Mouse (Mus musculus): ENCODE data around the gene Map3k3. TPM values are rescaled to one million over a fixed set of nuclear protein-coding genes. Genes with fewer than 3 reads are reported as not detected.
"Not testable (repeated sequence)": the region's sequence is repeated elsewhere in the genome, so short reads cannot be mapped to it uniquely, and the experiment has no call there.

Map3k3 gene
- polyA plus RNA-seq, 1 experiment from 2014 or later = 22.3 TPM

GRCm38 (mm10) chr11:106106047-106106587 lies 21.7 kb downstream of the Map3k3 start:
- Histone ChIP-seq H3K27ac (ENCODE audit: low read depth) (no peak overlapping the region), H3K9ac (ENCODE audit: low read length) (no peak overlapping the region), H3K27me3 (replicated peaks; ENCODE audit: control insufficient read depth, insufficient read depth, low read length) (no peaks in the 10 kb centered on the region), H3K4me2 (ENCODE audit: low read length) (no peak overlapping the region), H3K9me3 (ENCODE audit: control insufficient read depth, low read length) (no peaks in the 10 kb centered on the region), H3K4me1 (replicated peaks; ENCODE audit: control insufficient read depth, insufficient read depth, low read length) (no peaks in the 10 kb centered on the region), H3K36me3 (ENCODE audit: control insufficient read depth, insufficient read depth, low read length) (0 out of 2 replicates have a peak, but pooled peaks cover 14% of the 10 kb centered on the region), H3K4me3 (ENCODE audit: low read depth, low read length) (no peak overlapping the region)
- ATAC-seq (replicated peaks; ENCODE audit: low FRiP score, low TSS enrichment, low read depth) = no peak
- 84% methylated on average over 8 of the region's 8 CpGs for WGBS
- DNase-seq (ENCODE audit: low spot score) = no peak

- Histone ChIP-seq H3K4me2 (ENCODE audit: low read length) (no peak overlapping the region), H3K36me3 (ENCODE audit: control insufficient read depth, insufficient read depth, low read length) (peaks cover 24% of the 10 kb centered on the region), H3K9ac (ENCODE audit: low read length) (no peak overlapping the region), H3K4me1 (replicated peaks; ENCODE audit: control insufficient read depth, insufficient read depth, low read length) (no peaks in the 10 kb centered on the region), H3K4me3 (ENCODE audit: low read depth, low read length) (no peak overlapping the region), H3K27ac (ENCODE audit: low read depth) (no peak overlapping the region), H3K27me3 (replicated peaks; ENCODE audit: control insufficient read depth, insufficient read depth, low read length) (no peaks in the 10 kb centered on the region), H3K9me3 (ENCODE audit: control insufficient read depth, low read length) (no peaks in the 10 kb centered on the region)
- DNase-seq (ENCODE audit: low spot score) (no peak), ATAC-seq (replicated peaks; ENCODE audit: low FRiP score, low TSS enrichment, low read depth) (no peak)
Measured at GRCm38 (mm10) chr11:106111688-106112087, 27.3 kb downstream of the Map3k3 start.

DNA sequence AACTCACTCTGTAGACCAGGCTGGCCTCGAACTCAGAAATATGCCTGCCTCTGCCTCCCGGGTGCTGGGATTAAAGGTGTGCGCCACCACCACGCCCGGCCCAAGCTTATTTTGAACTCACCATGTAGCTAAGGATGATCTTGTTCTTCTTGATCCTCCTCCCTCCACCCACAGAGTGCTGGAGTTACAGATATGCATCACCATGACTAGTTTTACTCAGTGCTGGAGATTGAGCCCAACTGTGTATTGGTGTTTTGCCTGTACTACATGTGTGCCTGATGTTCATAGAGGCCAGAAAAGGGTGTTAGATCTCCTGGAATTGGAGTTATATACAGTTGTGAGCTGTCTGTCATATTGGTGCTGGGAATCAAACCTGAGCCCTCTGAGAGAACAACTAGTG lies 37.8 kb downstream of the Map3k3 start:
- no peak overlapping the region for H3K4me3 ChIP-seq (ENCODE audit: low read depth, low read length)
- H3K27ac ChIP-seq (ENCODE audit: low read depth) = no peak overlapping the region
- H3K9me3 ChIP-seq (ENCODE audit: control insufficient read depth, low read length) = no peaks in the 10 kb centered on the region
- WGBS = 91% methylated on average over 5 of the region's 5 CpGs
- no peak overlapping the region for H3K9ac ChIP-seq (ENCODE audit: low read length)
- H3K27me3 ChIP-seq (replicated peaks; ENCODE audit: control insufficient read depth, insufficient read depth, low read length) = no peaks in the 10 kb centered on the region
- H3K36me3 ChIP-seq (ENCODE audit: control insufficient read depth, insufficient read depth, low read length) = peaks cover 67% of the 10 kb centered on the region
- H3K4me1 ChIP-seq (replicated peaks; ENCODE audit: control insufficient read depth, insufficient read depth, low read length) = no peaks in the 10 kb centered on the region
- ATAC-seq (replicated peaks; ENCODE audit: low FRiP score, low TSS enrichment, low read depth) = no peak
- no peak for DNase-seq (ENCODE audit: low spot score)
- H3K4me2 ChIP-seq (ENCODE audit: low read length) = no peak overlapping the region

- Histone ChIP-seq H3K9ac (ENCODE audit: low read length) (no peak overlapping the region), H3K27ac (ENCODE audit: low read depth) (no peak overlapping the region), H3K4me3 (ENCODE audit: low read depth, low read length) (no peak overlapping the region), H3K4me1 (replicated peaks; ENCODE audit: control insufficient read depth, insufficient read depth, low read length) (no peaks in the 10 kb centered on the region), H3K4me2 (ENCODE audit: low read length) (no peak overlapping the region), H3K36me3 (ENCODE audit: control insufficient read depth, insufficient read depth, low read length) (peaks cover 62% of the 10 kb centered on the region), H3K27me3 (replicated peaks; ENCODE audit: control insufficient read depth, insufficient read depth, low read length) (no peaks in the 10 kb centered on the region), H3K9me3 (ENCODE audit: control insufficient read depth, low read length) (no peaks in the 10 kb centered on the region)
- ATAC-seq (replicated peaks; ENCODE audit: low FRiP score, low TSS enrichment, low read depth) = no peak
- 71% methylated on average over 3 of the region's 3 CpGs for WGBS
- no peak for DNase-seq (ENCODE audit: low spot score)
Measured at GRCm38 (mm10) chr11:106122736-106123135, 38.3 kb downstream of the Map3k3 start.

DNA sequence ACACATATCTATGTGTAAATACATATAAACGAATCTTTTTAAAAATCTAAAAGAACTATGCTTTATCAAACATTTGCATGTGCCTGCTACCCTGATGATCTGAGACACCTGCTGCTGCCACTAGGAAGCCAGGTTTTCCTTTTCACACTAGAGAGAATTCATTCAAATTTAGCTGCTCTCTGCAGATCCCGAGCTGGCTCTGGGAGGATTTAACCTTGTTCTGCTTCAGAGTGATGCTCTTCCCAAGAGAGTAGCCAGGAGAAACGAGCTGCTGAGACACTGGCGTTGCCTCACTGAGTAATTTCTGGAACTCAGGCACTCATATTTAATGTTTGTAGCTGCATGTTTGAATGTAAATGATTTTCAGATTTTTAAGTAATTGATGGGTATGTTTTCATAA lies 40.4 kb downstream of the Map3k3 start:
- ATAC-seq (replicated peaks; ENCODE audit: low FRiP score, low TSS enrichment, low read depth) (no peak), DNase-seq (ENCODE audit: low spot score) (no peak)
- WGBS = 85% methylated on average over 4 of the region's 4 CpGs
- H3K4me3 ChIP-seq (ENCODE audit: low read depth, low read length) = no peak overlapping the region
- H3K27ac ChIP-seq (ENCODE audit: low read depth) = no peak overlapping the region
- no peaks in the 10 kb centered on the region for H3K9me3 ChIP-seq (ENCODE audit: control insufficient read depth, low read length)
- peaks cover 57% of the 10 kb centered on the region for H3K36me3 ChIP-seq (ENCODE audit: control insufficient read depth, insufficient read depth, low read length)
- no peaks in the 10 kb centered on the region for H3K27me3 ChIP-seq (replicated peaks; ENCODE audit: control insufficient read depth, insufficient read depth, low read length)
- no peaks in the 10 kb centered on the region for H3K4me1 ChIP-seq (replicated peaks; ENCODE audit: control insufficient read depth, insufficient read depth, low read length)
- H3K4me2 ChIP-seq (ENCODE audit: low read length) = no peak overlapping the region
- no peak overlapping the region for H3K9ac ChIP-seq (ENCODE audit: low read length)

DNA sequence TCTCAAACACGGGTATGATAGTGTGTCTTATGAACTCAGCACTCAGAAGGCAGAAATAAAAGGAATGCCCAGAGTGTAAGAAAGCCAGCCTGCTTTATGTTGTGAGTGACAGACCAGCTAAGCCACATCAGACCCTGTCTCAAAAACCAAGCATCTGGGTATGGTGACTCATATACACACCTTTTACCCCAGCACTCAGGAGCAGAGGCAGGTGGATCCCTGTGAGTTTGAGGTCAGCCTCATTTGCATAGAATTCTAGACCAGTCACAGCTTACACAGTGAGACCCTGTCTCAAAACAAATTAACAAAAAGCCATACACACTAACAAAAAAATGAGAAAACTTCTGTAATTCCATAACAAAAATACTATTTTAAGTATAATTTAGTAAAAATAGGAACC lies 41.4 kb downstream of the Map3k3 start:
- Histone ChIP-seq H3K9ac (ENCODE audit: low read length) (no peak overlapping the region), H3K27me3 (replicated peaks; ENCODE audit: control insufficient read depth, insufficient read depth, low read length) (no peaks in the 10 kb centered on the region), H3K36me3 (ENCODE audit: control insufficient read depth, insufficient read depth, low read length) (peaks cover 63% of the 10 kb centered on the region), H3K27ac (ENCODE audit: low read depth) (no peak overlapping the region), H3K4me1 (replicated peaks; ENCODE audit: control insufficient read depth, insufficient read depth, low read length) (no peaks in the 10 kb centered on the region), H3K4me3 (ENCODE audit: low read depth, low read length) (no peak overlapping the region), H3K9me3 (ENCODE audit: control insufficient read depth, low read length) (no peaks in the 10 kb centered on the region), H3K4me2 (ENCODE audit: low read length) (no peak overlapping the region)
- WGBS = 66% methylated on average over 1 of the region's 1 CpGs
- DNase-seq (ENCODE audit: low spot score) (no peak), ATAC-seq (replicated peaks; ENCODE audit: low FRiP score, low TSS enrichment, low read depth) (no peak)

DNA sequence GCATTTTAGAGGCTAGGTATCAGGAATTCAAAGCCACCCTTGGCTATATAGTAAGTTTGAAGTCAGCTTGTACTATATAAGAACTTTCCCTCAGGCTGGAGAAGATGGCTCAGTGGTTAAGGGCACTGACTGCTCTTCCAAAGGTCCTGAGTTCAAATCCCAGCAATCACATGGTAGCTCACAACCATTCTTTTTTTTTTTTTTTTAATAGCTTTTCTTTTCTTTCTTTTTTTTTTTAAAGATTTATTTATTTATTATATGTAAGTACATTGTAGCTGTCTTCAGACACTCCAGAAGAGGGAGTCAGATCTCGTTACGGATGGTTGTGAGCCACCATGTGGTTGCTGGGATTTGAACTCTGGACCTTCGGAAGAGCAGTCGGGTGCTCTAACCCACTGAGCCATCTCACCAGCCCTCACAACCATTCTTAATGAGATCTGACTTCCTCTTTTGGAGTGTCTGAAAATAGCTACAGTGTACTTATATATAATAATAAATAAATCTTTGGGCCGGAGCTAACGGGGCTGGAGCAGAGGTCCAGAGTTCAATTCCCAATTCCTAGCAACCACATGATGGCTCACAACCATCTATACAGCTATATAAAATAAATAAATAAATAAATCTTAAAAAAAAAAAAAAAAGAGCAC lies 42.4 kb downstream of the Map3k3 start:
- H3K9ac ChIP-seq (ENCODE audit: low read length); H3K9me3 ChIP-seq (ENCODE audit: control insufficient read depth, low read length); H3K27me3 ChIP-seq (replicated peaks; ENCODE audit: control insufficient read depth, insufficient read depth, low read length); H3K4me1 ChIP-seq (replicated peaks; ENCODE audit: control insufficient read depth, insufficient read depth, low read length); H3K4me3 ChIP-seq (ENCODE audit: low read depth, low read length); H3K27ac ChIP-seq (ENCODE audit: low read depth); ATAC-seq (replicated peaks; ENCODE audit: low FRiP score, low TSS enrichment, low read depth); DNase-seq (ENCODE audit: low spot score); H3K4me2 ChIP-seq (ENCODE audit: low read length): not testable (repeated sequence)
- peaks cover 59% of the 10 kb centered on the region for H3K36me3 ChIP-seq (ENCODE audit: control insufficient read depth, insufficient read depth, low read length)
- WGBS = 95% methylated on average over 4 of the region's 6 CpGs

DNA sequence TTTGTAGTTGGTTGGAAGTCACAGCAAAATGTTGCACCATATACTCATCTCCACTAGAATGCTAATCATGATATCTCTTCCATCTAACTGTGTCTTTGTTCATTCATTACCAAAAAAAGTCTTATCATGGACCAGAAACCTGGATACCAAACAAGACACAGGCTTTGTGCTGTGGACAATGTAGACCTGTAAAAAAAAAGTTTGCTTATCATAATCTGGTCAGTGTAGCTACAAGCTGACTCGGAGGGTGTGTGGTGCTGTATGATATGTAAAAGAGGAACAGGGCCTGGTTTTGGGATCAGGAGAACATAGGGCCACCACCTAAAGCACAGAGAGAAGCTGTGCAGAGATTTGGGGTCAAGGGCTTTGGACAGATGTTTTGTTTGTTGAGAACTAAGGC lies 45.1 kb downstream of the Map3k3 start:
- Histone ChIP-seq H3K27ac (ENCODE audit: low read depth) (no peak overlapping the region), H3K4me3 (ENCODE audit: low read depth, low read length) (no peak overlapping the region), H3K27me3 (replicated peaks; ENCODE audit: control insufficient read depth, insufficient read depth, low read length) (no peaks in the 10 kb centered on the region), H3K36me3 (ENCODE audit: control insufficient read depth, insufficient read depth, low read length) (peaks cover 49% of the 10 kb centered on the region), H3K4me2 (ENCODE audit: low read length) (no peak overlapping the region), H3K9ac (ENCODE audit: low read length) (no peak overlapping the region), H3K4me1 (replicated peaks; ENCODE audit: control insufficient read depth, insufficient read depth, low read length) (no peaks in the 10 kb centered on the region), H3K9me3 (ENCODE audit: control insufficient read depth, low read length) (no peaks in the 10 kb centered on the region)
- WGBS = 79% methylated on average over 1 of the region's 1 CpGs
- DNase-seq (ENCODE audit: low spot score) (no peak), ATAC-seq (replicated peaks; ENCODE audit: low FRiP score, low TSS enrichment, low read depth) (no peak)

GRCm38 (mm10) chr11:106132516-106132915 lies 48.1 kb downstream of the Map3k3 start:
- no peak for ATAC-seq (replicated peaks; ENCODE audit: low FRiP score, low TSS enrichment, low read depth)
- H3K9ac ChIP-seq (ENCODE audit: low read length) = no peak overlapping the region
- no peak overlapping the region for H3K4me3 ChIP-seq (ENCODE audit: low read depth, low read length)
- WGBS = 91% methylated on average over 5 of the region's 5 CpGs
- no peak overlapping the region for H3K27ac ChIP-seq (ENCODE audit: low read depth)
- DNase-seq (ENCODE audit: low spot score) = no peak
- H3K4me1 ChIP-seq (replicated peaks; ENCODE audit: control insufficient read depth, insufficient read depth, low read length) = no peaks in the 10 kb centered on the region
- H3K9me3 ChIP-seq (ENCODE audit: control insufficient read depth, low read length) = no peaks in the 10 kb centered on the region
- H3K27me3 ChIP-seq (replicated peaks; ENCODE audit: control insufficient read depth, insufficient read depth, low read length) = no peaks in the 10 kb centered on the region
- H3K4me2 ChIP-seq (ENCODE audit: low read length) = no peak overlapping the region
- peaks cover 47% of the 10 kb centered on the region for H3K36me3 ChIP-seq (ENCODE audit: control insufficient read depth, insufficient read depth, low read length)
